Mouse (Mus musculus): ENCODE data around the gene Gfap.

- TF ChIP-seq CTCF (IDR thresholded peaks at IDR 0.05; ENCODE audit: low read depth) (no peak), EP300 (optimal IDR thresholded peaks at IDR 0.05) (no peak)
Measured at GRCm38 (mm10) chr11:102895779-102896178, 4.9 kb downstream of the Gfap start.
